Mouse (Mus musculus) right cerebral cortex, adult 2 months (tissue): ENCODE data around the gene Vmn2r40.
"Not testable (repeated sequence)": the region's sequence is repeated elsewhere in the genome, so short reads cannot be mapped to it uniquely, and the experiment has no call there.

Experiments
- DNase-seq, 2 experiments: peaks; one replicate each; pipeline ENCODE4 v3.0.0; 2021 to 2022; ENCODE audit warnings: low spot score in 2 of 2

The Vmn2r40 gene

GRCm38 (mm10) chr7:8931335-8931734 is at the start of gene Vmn2r40:
TSS of gene Vmn2r40 (minus strand) at chr7:8931435.
- not testable (repeated sequence) for DNase-seq
